Mouse (Mus musculus) retina, adult 2 months (tissue): ENCODE results near the gene Olfr1272.
"Not testable (repeated sequence)": the region's sequence is repeated elsewhere in the genome, so short reads cannot be mapped to it uniquely, and the experiment has no call there.

ENCODE experiments used
- DNase-seq: peaks from one replicate; pipeline ENCODE4 v3.0.0-alpha.2; 2012; ENCODE audit warnings: low read depth, low spot score

The Olfr1272 gene

GRCm38 (mm10) chr2:90292741-90293140 is at the start of gene Olfr1272:
TSS of gene Olfr1272 (minus strand) at chr2:90292841.
- no peak for DNase-seq

GRCm38 (mm10) chr2:90321900-90322299 is 29.3 kb upstream of the Olfr1272 start, which contains the start of gene Gm13769:
TSS of gene Gm13769 (plus strand) at chr2:90322200.
- DNase-seq, result not testable (repeated sequence)

GRCm38 (mm10) chr2:90270932-90271331 is 21.7 kb downstream of the Olfr1272 start, which contains the start of gene Olfr1271:
TSS of gene Olfr1271 (minus strand) at chr2:90271032.
- no peak for DNase-seq

GRCm38 (mm10) chr2:90257492-90257891 is 35.1 kb downstream of the Olfr1272 start, which contains the start of gene Olfr142:
TSS of gene Olfr142 (minus strand) at chr2:90257592.
- no peak for DNase-seq
